In the genomic region with DNA sequence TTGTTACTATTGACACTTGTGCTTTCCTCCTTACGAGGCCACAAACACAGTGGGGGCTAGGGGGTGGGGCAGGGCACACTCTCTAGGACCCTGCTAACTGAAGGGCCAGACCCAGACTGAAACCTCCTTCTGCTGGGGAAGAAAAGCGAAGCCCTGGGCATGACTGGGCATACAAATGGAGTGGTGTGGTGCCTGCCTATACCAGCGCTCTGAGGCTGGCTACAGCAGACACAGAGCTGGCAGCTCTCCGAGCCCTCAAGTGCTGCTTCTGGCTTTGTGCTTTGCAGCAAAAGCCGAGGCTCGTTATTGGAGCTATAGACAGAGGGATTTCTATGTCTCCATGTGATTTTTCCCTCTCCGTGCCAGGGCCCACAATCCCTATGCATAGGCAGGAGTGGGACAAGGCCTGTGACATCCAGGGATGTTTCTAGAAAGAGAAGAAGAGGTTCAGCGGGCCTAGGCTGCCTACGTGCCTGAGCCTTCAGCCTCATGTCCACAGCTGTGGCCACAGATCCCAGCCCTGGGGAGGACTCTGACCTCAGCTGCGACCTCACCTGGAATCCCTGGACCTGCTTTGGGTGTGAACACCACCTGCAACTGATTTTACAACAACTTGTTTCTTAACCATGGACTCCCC, we compare ENCODE assay signal across 12 mouse cellular contexts. TPM values are rescaled to one million over a fixed set of nuclear protein-coding genes. Genes with fewer than 3 reads are reported as not detected.
A peak's percentile ranks its signal among the peaks of the same experiment; 100 is the strongest.
DNase-seq lines count a peak whose midpoint lies in the region; ATAC-seq and TF ChIP-seq lines count a peak whose summit lies in the region.
"Had no signal": no experiment of that assay in that cellular context is flagged by ENCODE, and none has a peak within 500 bp of the region (broad histone marks: within the 10 kb centered on the region; RNA-seq: fewer than 3 reads in every experiment).

No protein-coding gene starts in this region.

- ATAC-seq in embryonic facial prominence, embryonic 11.5 days (replicated peaks; ENCODE audit: insufficient number of reproducible peaks, low FRiP score, low TSS enrichment, low read depth): no peak
- peak; percentile 83 for ATAC-seq in forebrain, embryonic 15.5 days (replicated peaks)
- no peak for ATAC-seq in limb, embryonic 15.5 days (ENCODE audit: insufficient number of reproducible peaks, low FRiP score, low TSS enrichment, low read depth)
- ATAC-seq in stomach, postnatal 0 days (ENCODE audit: low FRiP score, low TSS enrichment): no peak
- ATAC-seq: intestine, embryonic 16.5 days had no signal

- no peaks in the 10 kb centered on the region for H3K36me3 ChIP-seq in embryonic facial prominence, embryonic 11.5 days (replicated peaks; ENCODE audit: control insufficient read depth, insufficient read depth, low read depth, low read length)
- no peaks in the 10 kb centered on the region for H3K36me3 ChIP-seq in forebrain, embryonic 15.5 days
- H3K36me3 ChIP-seq in limb, embryonic 15.5 days: no peaks in the 10 kb centered on the region
- H3K36me3 ChIP-seq in stomach, postnatal 0 days (ENCODE audit: control insufficient read depth, insufficient read depth, low read length): no peaks in the 10 kb centered on the region
- H3K36me3 ChIP-seq: heart, embryonic 12.5 days had no signal

- no peak overlapping the region for H3K9ac ChIP-seq in embryonic facial prominence, embryonic 11.5 days (replicated peaks; ENCODE audit: low read length)
- 0 out of 2 replicates have a peak overlapping the region, but pooled peaks have one; percentile 4 for H3K9ac ChIP-seq in forebrain, embryonic 15.5 days (replicated peaks)
- no peak overlapping the region for H3K9ac ChIP-seq in limb, embryonic 15.5 days
- H3K9ac ChIP-seq in stomach, postnatal 0 days (ENCODE audit: low read length): no peak overlapping the region
- H3K9ac ChIP-seq: heart, embryonic 12.5 days; lung, embryonic 14.5 days had no signal

- H3K9me3 ChIP-seq in embryonic facial prominence, embryonic 11.5 days (replicated peaks; ENCODE audit: control insufficient read depth, low read length): no peaks in the 10 kb centered on the region
- no peaks in the 10 kb centered on the region for H3K9me3 ChIP-seq in forebrain, embryonic 15.5 days
- H3K9me3 ChIP-seq in limb, embryonic 15.5 days: no peaks in the 10 kb centered on the region
- no peaks in the 10 kb centered on the region for H3K9me3 ChIP-seq in stomach, postnatal 0 days (ENCODE audit: control insufficient read depth, low read length)
- H3K9me3 ChIP-seq: heart, embryonic 12.5 days had no signal

- no peak overlapping the region for H3K4me3 ChIP-seq in embryonic facial prominence, embryonic 11.5 days (ENCODE audit: low read depth, low read length)
- no peak overlapping the region for H3K4me3 ChIP-seq in forebrain, embryonic 15.5 days
- H3K4me3 ChIP-seq in limb, embryonic 15.5 days: no peak overlapping the region
- H3K4me3 ChIP-seq in stomach, postnatal 0 days (ENCODE audit: low read depth, low read length): no peak overlapping the region
- H3K4me3 ChIP-seq: heart, embryonic 12.5 days had no signal

- H3K27ac ChIP-seq in embryonic facial prominence, embryonic 11.5 days (replicated peaks; ENCODE audit: low read depth, low read length): 0 out of 2 replicates have a peak overlapping the region, but pooled peaks have one; percentile 10
- H3K27ac ChIP-seq in forebrain, embryonic 15.5 days (replicated peaks): peak overlapping the region; percentile 88
- peak overlapping the region; percentile 59 for H3K27ac ChIP-seq in limb, embryonic 15.5 days
- no peak overlapping the region for H3K27ac ChIP-seq in stomach, postnatal 0 days (replicated peaks)

- H3K4me2 ChIP-seq in embryonic facial prominence, embryonic 11.5 days (ENCODE audit: low read depth, low read length): no peak overlapping the region
- no peak overlapping the region for H3K4me2 ChIP-seq in forebrain, embryonic 15.5 days (replicated peaks)
- H3K4me2 ChIP-seq in limb, embryonic 15.5 days: no peak overlapping the region
- H3K4me2 ChIP-seq in stomach, postnatal 0 days (replicated peaks; ENCODE audit: low read depth): no peak overlapping the region
- H3K4me2 ChIP-seq: heart, embryonic 12.5 days; lung, embryonic 14.5 days had no signal

- TF ChIP-seq CTCF in stomach, postnatal 0 days (IDR thresholded peaks at IDR 0.05; ENCODE audit: low read depth): no peak

- no peaks in the 10 kb centered on the region for H3K4me1 ChIP-seq in embryonic facial prominence, embryonic 11.5 days (ENCODE audit: control insufficient read depth, insufficient read depth, low read length)
- H3K4me1 ChIP-seq in forebrain, embryonic 15.5 days: peaks cover 50% of the 10 kb centered on the region
- peaks cover 21% of the 10 kb centered on the region for H3K4me1 ChIP-seq in limb, embryonic 15.5 days
- no peaks in the 10 kb centered on the region for H3K4me1 ChIP-seq in stomach, postnatal 0 days (replicated peaks; ENCODE audit: control insufficient read depth, insufficient read depth)

- peak; percentile 26 for DNase-seq in heart, postnatal 4 days
- no peak for DNase-seq in heart, postnatal 10 days
- no peak for DNase-seq in embryonic facial prominence, embryonic 11.5 days (ENCODE audit: low spot score)
- no peak for DNase-seq in embryo, embryonic 10.5 days (ENCODE audit: low spot score)
- no peak for DNase-seq in thymus, postnatal 25 days
- no peak for DNase-seq in stomach, postnatal 0 days (ENCODE audit: low spot score)
- DNase-seq: cerebellum, postnatal 36 days; lung, embryonic 14.5 days had no signal

- no peak for TF ChIP-seq EP300 in stomach, postnatal 0 days (optimal IDR thresholded peaks at IDR 0.05)

- no peaks in the 10 kb centered on the region for H3K27me3 ChIP-seq in embryonic facial prominence, embryonic 11.5 days (ENCODE audit: control insufficient read depth, insufficient read depth, low read length)
- H3K27me3 ChIP-seq in forebrain, embryonic 15.5 days: no peaks in the 10 kb centered on the region
- peaks cover 38% of the 10 kb centered on the region for H3K27me3 ChIP-seq in limb, embryonic 15.5 days
- H3K27me3 ChIP-seq in stomach, postnatal 0 days (ENCODE audit: control insufficient read depth, insufficient read depth, low read length): no peaks in the 10 kb centered on the region

- intact Hi-C loops in heart, postnatal 10 days (cut with DNase I): no loop called here

- WGBS in embryonic facial prominence, embryonic 11.5 days: 72% methylated on average over 10 of the region's 10 CpGs
- WGBS in forebrain, embryonic 15.5 days: 41% methylated on average over 10 of the region's 10 CpGs
- 63% methylated on average over 10 of the region's 10 CpGs for WGBS in limb, embryonic 15.5 days
- WGBS in stomach, postnatal 0 days: 85% methylated on average over 10 of the region's 10 CpGs

RNA-seq across cellular contexts. Expression of gene Pja1, which starts 19.7 kb away (rescaled TPM):
- total RNA-seq in heart, postnatal 4 days (2021): 10 to 100 TPM; 37.7 to 40.0 TPM
- total RNA-seq in heart, postnatal 10 days (2021): 10 to 100 TPM; 32.9 to 37.1 TPM
- 193 and 197 TPM in 2 replicates for polyA plus RNA-seq in embryonic facial prominence, embryonic 11.5 days (2014; fragmentation: Nextera tagmentation; extraction: Ambion mirVana)
- 360 and 385 TPM in 2 replicates for polyA plus RNA-seq in forebrain, embryonic 15.5 days (2015; fragmentation: Nextera tagmentation; extraction: Ambion mirVana)
- polyA plus RNA-seq in limb, embryonic 15.5 days (2015; fragmentation: Nextera tagmentation; extraction: Ambion mirVana): 153 and 167 TPM in 2 replicates
- 62.8 and 64.5 TPM in 2 replicates for polyA plus RNA-seq in stomach, postnatal 0 days (2015; fragmentation: Nextera tagmentation; extraction: Ambion mirVana)
